ENCODE assay signal across 12 mouse cellular contexts in genomic region chr3:126744432-126745133, GRCm38 (mm10).
DNase-seq lines count a peak whose midpoint lies in the region; ATAC-seq lines count a peak whose summit lies in the region.
"Had no signal": no experiment of that assay in that cellular context is flagged by ENCODE, and none has a peak within 500 bp of the region (broad histone marks: within the 10 kb centered on the region; RNA-seq: fewer than 3 reads in every experiment).

No protein-coding gene starts in this region.

- ATAC-seq in forebrain, embryonic 12.5 days (ENCODE audit: low FRiP score), result peak; percentile 47; the same call in 1 of the 2 replicates
- ATAC-seq in forebrain, embryonic 15.5 days (replicated peaks), result no peak
- peak; percentile 31 to 42; a peak in 2 of 4 replicates for ATAC-seq in hematopoietic stem cell, adult 5-6 weeks (replicated peaks in 1 of 2; ENCODE audit: insufficient read depth in 1 of 2, low FRiP score in 2 of 2, low TSS enrichment in 1 of 2, low read depth in 1 of 2, poor library complexity in 2 of 2, severe bottlenecking in 2 of 2)
- ATAC-seq: liver, embryonic 12.5 days had no signal

- H3K4me2 ChIP-seq in forebrain, embryonic 12.5 days, result no peak overlapping the region
- H3K4me2 ChIP-seq in forebrain, embryonic 15.5 days (replicated peaks), result no peak overlapping the region
- H3K4me2 ChIP-seq: liver, embryonic 12.5 days had no signal

- H3K9ac ChIP-seq in forebrain, embryonic 12.5 days, result no peak overlapping the region
- no peak overlapping the region for H3K9ac ChIP-seq in forebrain, embryonic 15.5 days (replicated peaks)
- H3K9ac ChIP-seq: liver, embryonic 12.5 days had no signal

- DNase-seq in left cerebral cortex, postnatal 4 days, result peak; percentile 53
- no peak for DNase-seq in left cerebral cortex, postnatal 36 days (ENCODE audit: low spot score in 2 of 2)
- peak; percentile 5 for DNase-seq in ZHBTc4 (ENCODE audit: low read depth, low spot score)
- no peak for DNase-seq in lung, postnatal 14 days
- DNase-seq in thymus, postnatal 4 days, result no peak
- DNase-seq: gastrocnemius, postnatal 36 days; kidney, postnatal 10 days had no signal

- intact Hi-C loops in left cerebral cortex, postnatal 4 days (cut with DNase I), result no loop called here
- intact Hi-C loops in left cerebral cortex, postnatal 36 days (cut with DNase I), result loop anchor here (2.0 kb wide), 1 partner anchor 30 kb away; no protein-coding TSS in a partner anchor

- no peak overlapping the region for H3K4me3 ChIP-seq in forebrain, embryonic 12.5 days (replicated peaks)
- H3K4me3 ChIP-seq in forebrain, embryonic 15.5 days, result no peak overlapping the region
- H3K4me3 ChIP-seq: left cerebral cortex, adult 2 months; liver, embryonic 12.5 days had no signal

- H3K4me1 ChIP-seq in forebrain, embryonic 12.5 days, result peaks cover 12% of the 10 kb centered on the region
- H3K4me1 ChIP-seq in forebrain, embryonic 15.5 days, result peaks cover 6% of the 10 kb centered on the region
- H3K4me1 ChIP-seq: liver, embryonic 12.5 days had no signal

- H3K27ac ChIP-seq in forebrain, embryonic 12.5 days, result no peak overlapping the region
- H3K27ac ChIP-seq in forebrain, embryonic 15.5 days (replicated peaks), result no peak overlapping the region
- H3K27ac ChIP-seq: left cerebral cortex, adult 2 months; liver, embryonic 12.5 days had no signal

- 55% methylated on average over 3 of the region's 3 CpGs for WGBS in forebrain, embryonic 12.5 days
- WGBS in forebrain, embryonic 15.5 days, result 56% methylated on average over 3 of the region's 3 CpGs

- no peaks in the 10 kb centered on the region for H3K36me3 ChIP-seq in forebrain, embryonic 12.5 days (replicated peaks)
- no peaks in the 10 kb centered on the region for H3K36me3 ChIP-seq in forebrain, embryonic 15.5 days
- H3K36me3 ChIP-seq: liver, embryonic 12.5 days had no signal

- no peaks in the 10 kb centered on the region for H3K9me3 ChIP-seq in forebrain, embryonic 12.5 days
- H3K9me3 ChIP-seq in forebrain, embryonic 15.5 days, result no peaks in the 10 kb centered on the region
- H3K9me3 ChIP-seq: liver, embryonic 12.5 days had no signal

- no peaks in the 10 kb centered on the region for H3K27me3 ChIP-seq in forebrain, embryonic 12.5 days
- H3K27me3 ChIP-seq in forebrain, embryonic 15.5 days, result no peaks in the 10 kb centered on the region
- H3K27me3 ChIP-seq: liver, embryonic 12.5 days had no signal

Comparison
In these comparisons a context has a peak if more than half of its experiments do, and no peak if none do; other contexts are left out.
1. DNase-seq: peak in left cerebral cortex, postnatal 4 days (single experiment) and ZHBTc4 (single experiment); none in left cerebral cortex, postnatal 36 days (0 of 2), lung, postnatal 14 days (single experiment) and thymus, postnatal 4 days (single experiment).